In genomic region chr11:109034072-109034471, GRCm38 (mm10) we compare ENCODE assay signal across 18 mouse cellular contexts.
DNase-seq lines count a peak whose midpoint lies in the region; ATAC-seq lines count a peak whose summit lies in the region.
"Had no signal": no experiment of that assay in that cellular context is flagged by ENCODE, and none has a peak within 500 bp of the region (broad histone marks: within the 10 kb centered on the region; RNA-seq: fewer than 3 reads in every experiment).

No protein-coding gene starts in this region.

- H3K4me1 ChIP-seq in forebrain, embryonic 10.5 days, result peaks cover 41% of the 10 kb centered on the region
- H3K4me1 ChIP-seq in forebrain, embryonic 15.5 days, result peaks cover 12% of the 10 kb centered on the region
- peaks cover 11% of the 10 kb centered on the region for H3K4me1 ChIP-seq in limb, embryonic 12.5 days (replicated peaks)
- H3K4me1 ChIP-seq in limb, embryonic 10.5 days, result peaks cover 7% of the 10 kb centered on the region
- peaks cover 5% of the 10 kb centered on the region for H3K4me1 ChIP-seq in midbrain, embryonic 14.5 days (ENCODE audit: control insufficient read depth, insufficient read depth, low read length)
- H3K4me1 ChIP-seq in midbrain, embryonic 11.5 days (ENCODE audit: control insufficient read depth, insufficient read depth, low read length), result peaks cover 3% of the 10 kb centered on the region; the same call in 1 of the 2 replicates
- H3K4me1 ChIP-seq: heart, embryonic 10.5 days had no signal

- WGBS in forebrain, embryonic 10.5 days, result 77% methylated on average over 4 of the region's 4 CpGs
- 14% methylated on average over 4 of the region's 4 CpGs for WGBS in forebrain, embryonic 15.5 days
- 37% methylated on average over 4 of the region's 4 CpGs for WGBS in limb, embryonic 12.5 days
- 75% methylated on average over 4 of the region's 4 CpGs for WGBS in limb, embryonic 10.5 days
- WGBS in midbrain, embryonic 14.5 days, result 41% methylated on average over 4 of the region's 4 CpGs
- WGBS in midbrain, embryonic 11.5 days, result 74% methylated on average over 4 of the region's 4 CpGs

- H3K27me3 ChIP-seq in forebrain, embryonic 10.5 days (ENCODE audit: poor library complexity, severe bottlenecking), result peaks cover 49% of the 10 kb centered on the region
- no peaks in the 10 kb centered on the region for H3K27me3 ChIP-seq in forebrain, embryonic 15.5 days
- H3K27me3 ChIP-seq in limb, embryonic 12.5 days, result no peaks in the 10 kb centered on the region
- H3K27me3 ChIP-seq in limb, embryonic 10.5 days (ENCODE audit: low read depth, poor library complexity, severe bottlenecking), result peaks cover 8% of the 10 kb centered on the region; the same call in 1 of the 2 replicates
- no peaks in the 10 kb centered on the region for H3K27me3 ChIP-seq in midbrain, embryonic 14.5 days (ENCODE audit: control insufficient read depth, insufficient read depth, low read length)
- no peaks in the 10 kb centered on the region for H3K27me3 ChIP-seq in midbrain, embryonic 11.5 days (ENCODE audit: control insufficient read depth, insufficient read depth, low read length)

- peak overlapping the region; percentile 31; the same call in 1 of the 2 replicates for H3K27ac ChIP-seq in forebrain, embryonic 10.5 days
- no peak overlapping the region for H3K27ac ChIP-seq in forebrain, embryonic 15.5 days (replicated peaks)
- H3K27ac ChIP-seq in limb, embryonic 12.5 days, result peak overlapping the region; percentile 41; the same call in 1 of the 2 replicates
- H3K27ac ChIP-seq in limb, embryonic 10.5 days, result no peak overlapping the region
- H3K27ac ChIP-seq in midbrain, embryonic 14.5 days (replicated peaks; ENCODE audit: low read depth, low read length), result no peak overlapping the region; the same call in 1 of the 2 replicates
- no peak overlapping the region for H3K27ac ChIP-seq in midbrain, embryonic 11.5 days (ENCODE audit: low read depth, low read length)
- H3K27ac ChIP-seq: gastrocnemius, adult 2 months; heart, embryonic 10.5 days had no signal

- DNase-seq in forebrain, embryonic 10.5 days (ENCODE audit: extremely low spot score, low spot score), result no peak
- DNase-seq in limb, embryonic 10.5 days (ENCODE audit: low spot score), result no peak
- DNase-seq in midbrain, embryonic 14.5 days, result peak; percentile 56
- no peak for DNase-seq in midbrain, embryonic 11.5 days (ENCODE audit: low spot score, missing footprints)
- DNase-seq in forelimb bud, embryonic 11.5 days (ENCODE audit: low read depth, low spot score), result peak; percentile 16
- DNase-seq in spleen, adult 18-20 months, result no peak
- DNase-seq: adrenal gland, postnatal 14 days; cerebellum, adult 11 months; forebrain, postnatal 0 days; gastrocnemius, adult 2 months; kidney, adult 2 months; kidney, postnatal 10 days; lung, adult 18-20 months; thymus, adult 2 months had no signal

- H3K9ac ChIP-seq in forebrain, embryonic 15.5 days (replicated peaks), result no peak overlapping the region
- H3K9ac ChIP-seq in limb, embryonic 12.5 days (replicated peaks), result no peak overlapping the region
- H3K9ac ChIP-seq in midbrain, embryonic 14.5 days (replicated peaks; ENCODE audit: low read length), result no peak overlapping the region
- H3K9ac ChIP-seq in midbrain, embryonic 11.5 days (ENCODE audit: low read length), result no peak overlapping the region
- H3K9ac ChIP-seq: forebrain, postnatal 0 days had no signal

- no peaks in the 10 kb centered on the region for H3K9me3 ChIP-seq in forebrain, embryonic 10.5 days
- no peaks in the 10 kb centered on the region for H3K9me3 ChIP-seq in forebrain, embryonic 15.5 days
- no peaks in the 10 kb centered on the region for H3K9me3 ChIP-seq in limb, embryonic 12.5 days
- H3K9me3 ChIP-seq in limb, embryonic 10.5 days (replicated peaks), result no peaks in the 10 kb centered on the region
- H3K9me3 ChIP-seq in midbrain, embryonic 14.5 days (ENCODE audit: control insufficient read depth, low read length), result no peaks in the 10 kb centered on the region
- no peaks in the 10 kb centered on the region for H3K9me3 ChIP-seq in midbrain, embryonic 11.5 days (ENCODE audit: control insufficient read depth, low read length)
- H3K9me3 ChIP-seq: heart, embryonic 10.5 days had no signal

- no peak for ATAC-seq in forebrain, embryonic 15.5 days (replicated peaks)
- no peak for ATAC-seq in limb, embryonic 12.5 days (ENCODE audit: insufficient number of reproducible peaks, insufficient read depth, low FRiP score, low TSS enrichment, low read depth)
- no peak for ATAC-seq in midbrain, embryonic 14.5 days (ENCODE audit: low FRiP score, low TSS enrichment)
- ATAC-seq in midbrain, embryonic 11.5 days (ENCODE audit: low FRiP score), result no peak
- ATAC-seq: Patski had no signal

- H3K4me2 ChIP-seq in forebrain, embryonic 15.5 days (replicated peaks), result no peak overlapping the region
- no peak overlapping the region for H3K4me2 ChIP-seq in limb, embryonic 12.5 days
- no peak overlapping the region for H3K4me2 ChIP-seq in midbrain, embryonic 14.5 days (ENCODE audit: low read length)
- no peak overlapping the region for H3K4me2 ChIP-seq in midbrain, embryonic 11.5 days

- no peaks in the 10 kb centered on the region for H3K36me3 ChIP-seq in forebrain, embryonic 10.5 days (replicated peaks)
- H3K36me3 ChIP-seq in forebrain, embryonic 15.5 days, result no peaks in the 10 kb centered on the region
- no peaks in the 10 kb centered on the region for H3K36me3 ChIP-seq in limb, embryonic 12.5 days
- no peaks in the 10 kb centered on the region for H3K36me3 ChIP-seq in limb, embryonic 10.5 days
- no peaks in the 10 kb centered on the region for H3K36me3 ChIP-seq in midbrain, embryonic 14.5 days (ENCODE audit: control insufficient read depth, insufficient read depth, low read length)
- H3K36me3 ChIP-seq in midbrain, embryonic 11.5 days (ENCODE audit: control insufficient read depth, insufficient read depth, low read length), result no peaks in the 10 kb centered on the region
- H3K36me3 ChIP-seq: heart, embryonic 10.5 days had no signal

- H3K4me3 ChIP-seq in forebrain, embryonic 10.5 days, result no peak overlapping the region
- H3K4me3 ChIP-seq in forebrain, embryonic 15.5 days, result no peak overlapping the region
- H3K4me3 ChIP-seq in limb, embryonic 12.5 days (replicated peaks), result no peak overlapping the region
- no peak overlapping the region for H3K4me3 ChIP-seq in limb, embryonic 10.5 days
- H3K4me3 ChIP-seq in midbrain, embryonic 14.5 days (replicated peaks; ENCODE audit: low read depth, low read length), result no peak overlapping the region
- H3K4me3 ChIP-seq in midbrain, embryonic 11.5 days (ENCODE audit: low read depth, low read length), result no peak overlapping the region
- H3K4me3 ChIP-seq: gastrocnemius, adult 2 months; heart, embryonic 10.5 days had no signal

Comparison
In these comparisons a context has a peak if more than half of its experiments do, and no peak if none do; other contexts are left out.
1. DNase-seq: peak in midbrain, embryonic 14.5 days (single experiment) and forelimb bud, embryonic 11.5 days (single experiment); none in forebrain, embryonic 10.5 days (single experiment), limb, embryonic 10.5 days (single experiment), midbrain, embryonic 11.5 days (single experiment) and spleen, adult 18-20 months (0 of 2).
2. H3K27ac ChIP-seq: peak in forebrain, embryonic 10.5 days (single experiment) and limb, embryonic 12.5 days (single experiment); none in forebrain, embryonic 15.5 days (single experiment), limb, embryonic 10.5 days (single experiment), midbrain, embryonic 14.5 days (single experiment) and midbrain, embryonic 11.5 days (single experiment).